Mouse (Mus musculus) spleen, adult 2 months (tissue): ENCODE measurements around the gene Tmem238. TPM values are rescaled to one million over a fixed set of nuclear protein-coding genes. Genes with fewer than 3 reads are reported as not detected.

Experiments
- DNase-seq, 2 experiments: peaks; one replicate each; pipeline versions ENCODE4 v3.0.0 to v3.0.0-alpha.2; 2012 to 2021; ENCODE audit warnings: low spot score in 2 of 2, low read depth in 1 of 2
- H3K27ac ChIP-seq: fragments of 200-500 bp; 2 replicates; pipeline ENCODE4 v1.5.1; 2012; ENCODE audit warnings: low read length, inconsistent platforms; ENCODE audit not compliant: insufficient read depth
- H3K27me3 ChIP-seq: fragments of 200-500 bp; 2 replicates; pipeline ENCODE4 v1.6.1; 2012; ENCODE audit warnings: mild to moderate bottlenecking, moderate library complexity, low read length, inconsistent platforms; ENCODE audit not compliant: control insufficient read depth, insufficient read depth
- H3K36me3 ChIP-seq: fragments of 200-500 bp; 2 replicates; pipeline ENCODE4 v1.6.1; 2012; ENCODE audit warnings: mild to moderate bottlenecking, low read length, inconsistent platforms; ENCODE audit not compliant: control insufficient read depth, insufficient read depth
- H3K4me1 ChIP-seq: fragments of 200-500 bp; 2 replicates; pipeline ENCODE4 v1.6.1; 2011; ENCODE audit warnings: inconsistent platforms; ENCODE audit not compliant: control insufficient read depth, insufficient read depth, insufficient read length
- H3K4me3 ChIP-seq: fragments of 200-500 bp; 2 replicates; pipeline ENCODE4 v1.5.1; 2011; ENCODE audit warnings: mild to moderate bottlenecking, inconsistent platforms; ENCODE audit not compliant: insufficient read depth, insufficient read length; ENCODE audit errors: extremely low read depth
- CTCF ChIP-seq: fragments of 200-500 bp; IDR thresholded peaks from 2 replicates; pipeline ENCODE4 v1.5.1; 2011; ENCODE audit warnings: mild to moderate bottlenecking, inconsistent platforms; ENCODE audit not compliant: insufficient read depth, insufficient read length, insufficient replicate concordance; ENCODE audit errors: extremely low read depth
- POLR2A ChIP-seq: fragments of 200-500 bp; IDR thresholded peaks from 2 replicates; pipeline ENCODE4 v1.6.1; 2011; ENCODE audit warnings: low read depth, low read length, inconsistent platforms
- WGBS: fragments of 180-500 bp; shearing (Covaris S2); methylation state at CpG from one replicate; pipeline ENCODE4 v1.1.7; 2018; 5-methylcytosine and 5-hydroxymethylcytosine counted together
- polyA plus RNA-seq: library from polyadenylated mRNA; depleted of rRNA; stranded (reverse); fragments of >200 nt; gene quantifications from 2 replicates; pipeline ENCODE4 v1.2.3, GENCODE M21; 2012

Tmem238 gene
- polyA plus RNA-seq, 1 experiment: 17.5 TPM

- TF ChIP-seq POLR2A: peak; percentile 81
- TF ChIP-seq CTCF: no peak
- peak; percentile 93 to 96 for DNase-seq
- under 1% methylated on average over 54 of the region's 54 CpGs for WGBS
- H3K36me3 ChIP-seq: peaks cover 19% of the 10 kb centered on the region
- peaks cover 6% of the 10 kb centered on the region for H3K4me1 ChIP-seq
- peak within 1 kb of the TSS; percentile 87 for H3K27ac ChIP-seq
- peak within 1 kb of the TSS; percentile 76 for H3K4me3 ChIP-seq
- no peaks in the 10 kb centered on the region for H3K27me3 ChIP-seq
These were observed 3.1 kb upstream of the Tmem238 start, which contains the start of gene Rpl28 for GRCm38 (mm10) chr7:4792278-4793212. Rpl28 (plus strand) TSS chr7:4792874.

GRCm38 (mm10) chr7:4788499-4789435, 689 bp downstream of the Tmem238 start:
- H3K4me3 ChIP-seq: peak overlapping the region; percentile 71
- no peaks in the 10 kb centered on the region for H3K27me3 ChIP-seq
- peak in 1 of 2 experiments; percentile 45 for DNase-seq
- peak overlapping the region; percentile 41; the same call in 1 of the 2 replicates for H3K27ac ChIP-seq
- H3K36me3 ChIP-seq: no peaks in the 10 kb centered on the region
- H3K4me1 ChIP-seq: peaks cover 2% of the 10 kb centered on the region
- TF ChIP-seq CTCF: no peak
- 3% methylated on average over 64 of the region's 64 CpGs for WGBS

GRCm38 (mm10) chr7:4783667-4784268, 5.7 kb downstream of the Tmem238 start:
- WGBS: 84% methylated on average over 14 of the region's 14 CpGs

GRCm38 (mm10) chr7:4782759-4783158, 6.7 kb downstream of the Tmem238 start, which contains the start of the genes Il11 and Tmem190:
Il11 (minus strand) TSS chr7:4782859.
Tmem190 (plus strand) TSS chr7:4782937.
- TF ChIP-seq POLR2A: no peak
- TF ChIP-seq CTCF: no peak
- 86% methylated on average over 2 of the region's 2 CpGs for WGBS
- Histone ChIP-seq H3K27me3 (peaks cover 3% of the 10 kb centered on the region; the same call in 1 of the 2 replicates), H3K36me3 (no peaks in the 10 kb centered on the region), H3K4me3 (no peak within 1 kb of the TSS), H3K27ac (no peak within 1 kb of the TSS), H3K4me1 (no peaks in the 10 kb centered on the region)
- DNase-seq: no peak

More at GRCm38 (mm10) chr7:4783667-4784268, 5.7 kb downstream of the Tmem238 start:
- Histone ChIP-seq H3K36me3 (no peaks in the 10 kb centered on the region), H3K4me1 (no peaks in the 10 kb centered on the region; the same call in 1 of the 2 replicates), H3K27me3 (no peaks in the 10 kb centered on the region), H3K27ac (no peak overlapping the region), H3K4me3 (no peak overlapping the region)
- TF ChIP-seq CTCF (no peak), POLR2A (no peak)
- DNase-seq: no peak

- WGBS: 37% methylated on average over 3 of the region's 3 CpGs
- no peaks in the 10 kb centered on the region for H3K36me3 ChIP-seq
- TF ChIP-seq CTCF: no peak
- TF ChIP-seq POLR2A: no peak
These were observed 7.3 kb downstream of the Tmem238 start for GRCm38 (mm10) chr7:4782130-4782529.

GRCm38 (mm10) chr7:4779921-4780320, 9.5 kb downstream of the Tmem238 start:
- no peaks in the 10 kb centered on the region for H3K36me3 ChIP-seq
- WGBS: 11% methylated on average over 5 of the region's 5 CpGs
- DNase-seq: no peak
- TF ChIP-seq CTCF: no peak
- TF ChIP-seq POLR2A: no peak
- H3K27ac ChIP-seq: no peak overlapping the region
- peaks cover 14% of the 10 kb centered on the region for H3K27me3 ChIP-seq
- no peaks in the 10 kb centered on the region for H3K4me1 ChIP-seq
- H3K4me3 ChIP-seq: no peak overlapping the region

More at GRCm38 (mm10) chr7:4782130-4782529, 7.3 kb downstream of the Tmem238 start:
- no peak overlapping the region for H3K27ac ChIP-seq
- no peak overlapping the region for H3K4me3 ChIP-seq
- peaks cover 7% of the 10 kb centered on the region for H3K27me3 ChIP-seq
- DNase-seq: no peak
- no peaks in the 10 kb centered on the region for H3K4me1 ChIP-seq
